In the genomic region with DNA sequence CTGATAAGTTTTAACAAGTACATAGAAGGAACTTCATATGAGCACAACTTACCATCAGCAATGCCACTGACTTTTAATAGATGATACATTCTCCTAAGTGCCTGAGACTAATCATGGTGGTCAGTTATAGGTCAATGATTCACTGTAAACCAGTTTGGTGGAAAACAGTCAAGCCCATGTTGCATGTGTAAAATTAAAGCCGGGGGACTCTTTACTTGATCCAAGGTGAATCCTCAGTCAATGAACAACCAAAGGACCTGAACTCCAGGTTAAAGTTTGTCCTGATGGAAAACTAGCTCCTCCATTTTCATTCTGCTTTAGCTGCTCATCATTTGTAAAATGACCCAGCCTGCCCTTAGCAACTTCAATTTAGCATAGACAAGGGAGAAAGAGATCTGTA, we compare ENCODE assay signal across 31 mouse cellular contexts. TPM values are rescaled to one million over a fixed set of nuclear protein-coding genes. Genes with fewer than 3 reads are reported as not detected.
A peak's percentile ranks its signal among the peaks of the same experiment; 100 is the strongest.
DNase-seq lines count a peak whose midpoint lies in the region; ATAC-seq and TF ChIP-seq lines count a peak whose summit lies in the region.
"Had no signal": no experiment of that assay in that cellular context is flagged by ENCODE, and none has a peak within 500 bp of the region (broad histone marks: within the 10 kb centered on the region; RNA-seq: fewer than 3 reads in every experiment).

No protein-coding gene starts in this region.

- no peaks in the 10 kb centered on the region for H3K36me3 ChIP-seq in kidney, adult 2 months (ENCODE audit: control insufficient read depth, insufficient read depth, low read length)
- H3K36me3 ChIP-seq in kidney, embryonic 15.5 days, result no peaks in the 10 kb centered on the region
- no peaks in the 10 kb centered on the region for H3K36me3 ChIP-seq in kidney, postnatal 0 days (ENCODE audit: insufficient read depth, low read length)
- H3K36me3 ChIP-seq: forebrain, embryonic 12.5 days; forebrain, embryonic 15.5 days; G1E; heart, embryonic 12.5 days; heart, embryonic 15.5 days; hindbrain, embryonic 10.5 days; hindbrain, embryonic 13.5 days had no signal

- TF ChIP-seq POLR2A in kidney, adult 2 months (IDR thresholded peaks at IDR 0.05; ENCODE audit: low read depth, low read length), result no peak

- H3K27me3 ChIP-seq in kidney, adult 2 months (replicated peaks; ENCODE audit: control insufficient read depth, insufficient read depth, low read length), result no peaks in the 10 kb centered on the region
- no peaks in the 10 kb centered on the region for H3K27me3 ChIP-seq in kidney, embryonic 15.5 days
- H3K27me3 ChIP-seq in kidney, postnatal 0 days (ENCODE audit: insufficient read depth, low read length), result no peaks in the 10 kb centered on the region
- H3K27me3 ChIP-seq: CH12.LX; forebrain, embryonic 12.5 days; forebrain, embryonic 15.5 days; heart, embryonic 12.5 days; heart, embryonic 15.5 days; hindbrain, embryonic 13.5 days had no signal

- no peak overlapping the region for H3K27ac ChIP-seq in kidney, adult 2 months (ENCODE audit: insufficient read depth, low read depth, low read length)
- H3K27ac ChIP-seq in kidney, embryonic 15.5 days, result no peak overlapping the region
- 0 out of 2 replicates have a peak overlapping the region, but pooled peaks have one; percentile 28 for H3K27ac ChIP-seq in kidney, postnatal 0 days
- H3K27ac ChIP-seq: forebrain, embryonic 12.5 days; forebrain, embryonic 15.5 days; heart, embryonic 15.5 days; hindbrain, embryonic 10.5 days; hindbrain, embryonic 13.5 days had no signal

- H3K4me1 ChIP-seq in kidney, adult 2 months (ENCODE audit: control insufficient read depth, insufficient read depth, low read length), result peaks cover 2% of the 10 kb centered on the region; the same call in 1 of the 2 replicates
- no peaks in the 10 kb centered on the region for H3K4me1 ChIP-seq in kidney, embryonic 15.5 days
- H3K4me1 ChIP-seq in kidney, postnatal 0 days (replicated peaks; ENCODE audit: insufficient read depth, low read length), result no peaks in the 10 kb centered on the region
- H3K4me1 ChIP-seq: forebrain, embryonic 12.5 days; forebrain, embryonic 15.5 days; heart, embryonic 12.5 days; heart, embryonic 15.5 days; hindbrain, embryonic 10.5 days; hindbrain, embryonic 13.5 days had no signal

- peak; percentile 92 for ATAC-seq in kidney, embryonic 15.5 days (replicated peaks; ENCODE audit: low FRiP score)
- ATAC-seq in kidney, postnatal 0 days (replicated peaks; ENCODE audit: low FRiP score, low read depth), result peak; percentile 90
- ATAC-seq: forebrain, embryonic 15.5 days; hindbrain, embryonic 16.5 days; Patski had no signal

- DNase-seq in kidney, adult 2 months, result peak; percentile 82
- DNase-seq in kidney, postnatal 4 days, result no peak
- DNase-seq in kidney, postnatal 0 days (ENCODE audit: low spot score), result peak; percentile 19
- no peak for DNase-seq in left cerebral cortex, adult 8-10 months (ENCODE audit: low spot score in 2 of 2)
- DNase-seq in layer of hippocampus, postnatal 25 days (ENCODE audit: extremely low spot score in 1 of 2, low spot score in 1 of 2), result no peak
- DNase-seq: adrenal gland, postnatal 10 days; adrenal gland, postnatal 36 days; B cell, adult 2 months; cerebellum, adult 18-20 months; cerebellum, adult 9-10 months; cerebellum, postnatal 14 days; gastrocnemius, postnatal 25 days; heart, adult 18-20 months; heart, postnatal 10 days; heart, postnatal 36 days had no signal

- TF ChIP-seq CTCF in kidney, adult 2 months (conservative IDR thresholded peaks at IDR 0.05; ENCODE audit: insufficient read depth, insufficient read length, low read depth, low read length), result no peak
- TF ChIP-seq CTCF in kidney, postnatal 0 days (IDR thresholded peaks at IDR 0.05; ENCODE audit: low read depth), result no peak

- no peak overlapping the region for H3K9ac ChIP-seq in kidney, embryonic 15.5 days
- no peak overlapping the region for H3K9ac ChIP-seq in kidney, postnatal 0 days (ENCODE audit: low read depth, low read length)
- H3K9ac ChIP-seq: forebrain, embryonic 12.5 days; forebrain, embryonic 15.5 days; heart, embryonic 12.5 days; heart, embryonic 15.5 days; hindbrain, embryonic 13.5 days had no signal

- H3K4me3 ChIP-seq in kidney, adult 2 months (ENCODE audit: insufficient read depth, low read depth, low read length), result no peak overlapping the region
- no peak overlapping the region for H3K4me3 ChIP-seq in kidney, embryonic 15.5 days (replicated peaks)
- H3K4me3 ChIP-seq in kidney, postnatal 0 days (replicated peaks; ENCODE audit: low read depth, low read length), result no peak overlapping the region
- H3K4me3 ChIP-seq: forebrain, embryonic 12.5 days; forebrain, embryonic 15.5 days; heart, embryonic 12.5 days; heart, embryonic 15.5 days; hindbrain, embryonic 10.5 days; hindbrain, embryonic 13.5 days had no signal

- WGBS in kidney, adult 2 months, result 57% methylated on average over 1 of the region's 1 CpGs
- 68% methylated on average over 1 of the region's 1 CpGs for WGBS in kidney, embryonic 15.5 days
- WGBS in kidney, postnatal 0 days, result 77% methylated on average over 1 of the region's 1 CpGs

- no peak overlapping the region for H3K4me2 ChIP-seq in kidney, embryonic 15.5 days
- no peak overlapping the region for H3K4me2 ChIP-seq in kidney, postnatal 0 days (ENCODE audit: low read length)
- H3K4me2 ChIP-seq: forebrain, embryonic 12.5 days; forebrain, embryonic 15.5 days; heart, embryonic 12.5 days; heart, embryonic 15.5 days; hindbrain, embryonic 13.5 days had no signal

- H3K9me3 ChIP-seq in kidney, embryonic 15.5 days (replicated peaks), result no peaks in the 10 kb centered on the region
- H3K9me3 ChIP-seq in kidney, postnatal 0 days (replicated peaks; ENCODE audit: low read length), result no peaks in the 10 kb centered on the region
- H3K9me3 ChIP-seq: forebrain, embryonic 12.5 days; forebrain, embryonic 15.5 days; G1E; heart, embryonic 12.5 days; heart, embryonic 15.5 days; hindbrain, embryonic 10.5 days; hindbrain, embryonic 13.5 days had no signal

RNA-seq across cellular contexts. Expression of gene Gm21973, which starts 7.4 kb away (rescaled TPM):
- polyA plus RNA-seq in kidney, adult 2 months (2012; rRNA removed), result not detected in 2 replicates
- polyA plus RNA-seq in kidney, embryonic 15.5 days (2015; fragmentation: Nextera tagmentation; extraction: Ambion mirVana), result not detected in 2 replicates
- not detected in 2 replicates for polyA plus RNA-seq in kidney, postnatal 0 days (2015; fragmentation: Nextera tagmentation; extraction: Ambion mirVana)
- total RNA-seq in left cerebral cortex, adult 8-10 months (2022), result not detected
- total RNA-seq in layer of hippocampus, postnatal 25 days (2021), result not detected
- total RNA-seq: adrenal gland, adult 18-20 months; adrenal gland, postnatal 10 days; adrenal gland, postnatal 36 days; CH12.LX; G1E; gastrocnemius, adult 8-10 months; gastrocnemius, postnatal 25 days; heart, adult 18-20 months; heart, postnatal 10 days; heart, postnatal 36 days had no signal
- polyA plus RNA-seq: embryonic facial prominence, embryonic 11.5 days; embryonic facial prominence, embryonic 14.5 days; forebrain, embryonic 12.5 days; forebrain, embryonic 15.5 days; G1E; gonadal fat pad, adult 2 months; heart, embryonic 12.5 days; heart, embryonic 15.5 days; hindbrain, embryonic 10.5 days; hindbrain, embryonic 13.5 days; hindbrain, embryonic 16.5 days; Patski had no signal

RNA-seq across cellular contexts. Expression of gene Agxt2, which starts 25.8 kb away (rescaled TPM):
- 53.3 and 56.3 TPM in 2 replicates for polyA plus RNA-seq in kidney, adult 2 months (2012; rRNA removed)
- polyA plus RNA-seq in kidney, embryonic 15.5 days (2015; fragmentation: Nextera tagmentation; extraction: Ambion mirVana), result 2.2 and 2.5 TPM in 2 replicates
- 17.8 and 19.8 TPM in 2 replicates for polyA plus RNA-seq in kidney, postnatal 0 days (2015; fragmentation: Nextera tagmentation; extraction: Ambion mirVana)
- total RNA-seq in left cerebral cortex, adult 8-10 months (2022), result not detected
- total RNA-seq in layer of hippocampus, postnatal 25 days (2021), result not detected
- total RNA-seq: CH12.LX; gastrocnemius, adult 8-10 months; gastrocnemius, postnatal 25 days; heart, postnatal 10 days; heart, postnatal 36 days had no signal
- polyA plus RNA-seq: embryonic facial prominence, embryonic 11.5 days; embryonic facial prominence, embryonic 14.5 days; forebrain, embryonic 12.5 days; forebrain, embryonic 15.5 days; G1E; heart, embryonic 12.5 days; heart, embryonic 15.5 days; hindbrain, embryonic 10.5 days; hindbrain, embryonic 13.5 days; hindbrain, embryonic 16.5 days; Patski had no signal

Comparison
In these comparisons a context has a peak if more than half of its experiments do, and no peak if none do; other contexts are left out.
1. DNase-seq: peak in kidney, adult 2 months (single experiment) and kidney, postnatal 0 days (single experiment); none in kidney, postnatal 4 days (0 of 2), left cerebral cortex, adult 8-10 months (0 of 2) and layer of hippocampus, postnatal 25 days (0 of 2).